Mouse (Mus musculus): ENCODE measurements around the gene Vmn1r132. TPM values are rescaled to one million over a fixed set of nuclear protein-coding genes. Genes with fewer than 3 reads are reported as not detected.

The Vmn1r132 gene
- not detected for polyA plus RNA-seq (2012; fragmentation: generic; extraction: Trizol)

DNA sequence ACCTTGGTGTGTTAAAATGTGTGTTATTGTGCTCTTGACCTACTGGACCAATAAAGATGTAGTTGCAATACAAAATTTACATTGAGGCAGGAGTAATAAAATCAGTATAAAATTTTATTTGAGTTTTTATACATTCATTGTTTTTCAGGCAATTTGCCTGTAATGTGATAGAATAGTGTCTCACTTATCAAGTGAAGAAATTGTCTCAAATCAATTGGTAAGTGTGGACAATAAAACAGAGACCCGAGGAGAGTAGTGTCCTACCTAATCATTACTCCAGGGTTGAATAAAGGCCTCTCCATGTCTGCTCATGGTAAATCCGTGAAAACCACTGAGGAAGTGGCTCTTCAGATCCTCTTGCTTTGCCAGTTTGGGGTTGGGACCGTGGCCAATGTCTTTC, at the start of gene Vmn1r132:
TSS of gene Vmn1r132 (plus strand) at position 301 of the 400 bp plus-strand sequence.

Other genes starting within 250 kb of the Vmn1r132 start
- gene Gm6882, start 181.3 kb upstream of the Vmn1r132 start, polyA plus RNA-seq (2012; fragmentation: generic; extraction: Trizol) = not detected
- gene Vmn1r130, start 102.3 kb upstream of the Vmn1r132 start, polyA plus RNA-seq (2012; fragmentation: generic; extraction: Trizol) = not detected
- gene Vmn1r131, start 68.0 kb upstream of the Vmn1r132 start, polyA plus RNA-seq (2012; fragmentation: generic; extraction: Trizol) = not detected
- gene Gm4175, start 147.4 kb downstream of the Vmn1r132 start, polyA plus RNA-seq (2012; fragmentation: generic; extraction: Trizol) = not detected
- gene Gm4177, start 182.6 kb downstream of the Vmn1r132 start, polyA plus RNA-seq (2012; fragmentation: generic; extraction: Trizol) = not detected
- not detected for gene Vmn1r135, start 218.3 kb downstream of the Vmn1r132 start, polyA plus RNA-seq (2012; fragmentation: generic; extraction: Trizol)
- gene Gm5725, start 230.2 kb downstream of the Vmn1r132 start, polyA plus RNA-seq (2012; fragmentation: generic; extraction: Trizol) = not detected

All from C3H10T1/2 (cell line).